ENCODE assay signal across 27 mouse cellular contexts in genomic region chr13:4172978-4173377, GRCm38 (mm10). TPM values are rescaled to one million over a fixed set of nuclear protein-coding genes. Genes with fewer than 3 reads are reported as not detected.
DNase-seq lines count a peak whose midpoint lies in the region; ATAC-seq and TF ChIP-seq lines count a peak whose summit lies in the region.
"Had no signal": no experiment of that assay in that cellular context is flagged by ENCODE, and none has a peak within 500 bp of the region (broad histone marks: within the 10 kb centered on the region; RNA-seq: fewer than 3 reads in every experiment).

No protein-coding gene starts in this region.

- no peak for TF ChIP-seq CTCF in intestine, postnatal 0 days (IDR thresholded peaks at IDR 0.05; ENCODE audit: low read depth)
- TF ChIP-seq CTCF in lung, embryonic 14.5 days (IDR thresholded peaks at IDR 0.05; ENCODE audit: low read depth): no peak

- H3K9ac ChIP-seq in intestine, embryonic 14.5 days (ENCODE audit: low read length): no peak overlapping the region
- H3K9ac ChIP-seq in intestine, postnatal 0 days (ENCODE audit: low read depth, low read length): no peak overlapping the region
- no peak overlapping the region for H3K9ac ChIP-seq in kidney, embryonic 15.5 days
- no peak overlapping the region for H3K9ac ChIP-seq in lung, embryonic 14.5 days
- H3K9ac ChIP-seq: embryonic facial prominence, embryonic 12.5 days; forebrain, embryonic 12.5 days; forebrain, embryonic 15.5 days; heart, embryonic 12.5 days; heart, embryonic 15.5 days; hindbrain, embryonic 13.5 days had no signal

- H3K4me2 ChIP-seq in intestine, embryonic 14.5 days (ENCODE audit: low read length): no peak overlapping the region
- H3K4me2 ChIP-seq in intestine, postnatal 0 days (replicated peaks; ENCODE audit: low read depth): no peak overlapping the region
- no peak overlapping the region for H3K4me2 ChIP-seq in kidney, embryonic 15.5 days
- H3K4me2 ChIP-seq in lung, embryonic 14.5 days: no peak overlapping the region
- H3K4me2 ChIP-seq: embryonic facial prominence, embryonic 12.5 days; forebrain, embryonic 12.5 days; forebrain, embryonic 15.5 days; heart, embryonic 12.5 days; heart, embryonic 15.5 days; hindbrain, embryonic 13.5 days had no signal

- ATAC-seq in intestine, embryonic 14.5 days (replicated peaks; ENCODE audit: low FRiP score, low TSS enrichment, low read depth): peak; percentile 60; the same call in 1 of the 2 replicates
- no peak for ATAC-seq in intestine, postnatal 0 days
- ATAC-seq in kidney, embryonic 15.5 days (replicated peaks; ENCODE audit: low FRiP score): peak; percentile 83
- peak; percentile 70; the same call in 1 of the 2 replicates for ATAC-seq in lung, embryonic 14.5 days (ENCODE audit: insufficient read depth)
- ATAC-seq: CD4-positive, CD25-positive, alpha-beta regulatory T cell, adult 4 months; forebrain, embryonic 15.5 days; hindbrain, embryonic 16.5 days had no signal

- WGBS in intestine, embryonic 14.5 days: 22% methylated on average over 2 of the region's 2 CpGs
- 27% methylated on average over 2 of the region's 2 CpGs for WGBS in intestine, postnatal 0 days
- WGBS in kidney, embryonic 15.5 days: 16% methylated on average over 2 of the region's 2 CpGs
- WGBS in lung, embryonic 14.5 days: 9% methylated on average over 2 of the region's 2 CpGs

- H3K27me3 ChIP-seq in intestine, embryonic 14.5 days (replicated peaks; ENCODE audit: control insufficient read depth, insufficient read depth, low read length): no peaks in the 10 kb centered on the region
- no peaks in the 10 kb centered on the region for H3K27me3 ChIP-seq in intestine, postnatal 0 days (replicated peaks; ENCODE audit: control insufficient read depth, insufficient read depth, low read length)
- H3K27me3 ChIP-seq in kidney, embryonic 15.5 days: no peaks in the 10 kb centered on the region
- no peaks in the 10 kb centered on the region for H3K27me3 ChIP-seq in lung, embryonic 14.5 days (ENCODE audit: insufficient read depth, low read length)
- H3K27me3 ChIP-seq: embryonic facial prominence, embryonic 12.5 days; forebrain, embryonic 12.5 days; forebrain, embryonic 15.5 days; heart, embryonic 12.5 days; heart, embryonic 15.5 days; hindbrain, embryonic 13.5 days had no signal

- no peak overlapping the region for H3K4me3 ChIP-seq in intestine, embryonic 14.5 days (ENCODE audit: low read depth, low read length)
- no peak overlapping the region for H3K4me3 ChIP-seq in intestine, postnatal 0 days (ENCODE audit: low read depth, low read length)
- no peak overlapping the region for H3K4me3 ChIP-seq in kidney, embryonic 15.5 days (replicated peaks)
- H3K4me3 ChIP-seq in lung, embryonic 14.5 days (ENCODE audit: low read depth, low read length): no peak overlapping the region
- H3K4me3 ChIP-seq: embryonic facial prominence, embryonic 12.5 days; erythroblast, embryonic 14.5 days; forebrain, embryonic 12.5 days; forebrain, embryonic 15.5 days; heart, embryonic 12.5 days; heart, embryonic 15.5 days; hindbrain, embryonic 10.5 days; hindbrain, embryonic 13.5 days had no signal

- H3K36me3 ChIP-seq in intestine, embryonic 14.5 days (ENCODE audit: control insufficient read depth, insufficient read depth, low read length): no peaks in the 10 kb centered on the region
- no peaks in the 10 kb centered on the region for H3K36me3 ChIP-seq in intestine, postnatal 0 days (ENCODE audit: control insufficient read depth, insufficient read depth)
- no peaks in the 10 kb centered on the region for H3K36me3 ChIP-seq in kidney, embryonic 15.5 days
- H3K36me3 ChIP-seq in lung, embryonic 14.5 days (ENCODE audit: insufficient read depth): no peaks in the 10 kb centered on the region
- H3K36me3 ChIP-seq: embryonic facial prominence, embryonic 12.5 days; forebrain, embryonic 12.5 days; forebrain, embryonic 15.5 days; heart, embryonic 12.5 days; heart, embryonic 15.5 days; hindbrain, embryonic 10.5 days; hindbrain, embryonic 13.5 days had no signal

- H3K9me3 ChIP-seq in intestine, embryonic 14.5 days (ENCODE audit: control insufficient read depth, low read length): no peaks in the 10 kb centered on the region
- H3K9me3 ChIP-seq in intestine, postnatal 0 days (ENCODE audit: control insufficient read depth): no peaks in the 10 kb centered on the region
- no peaks in the 10 kb centered on the region for H3K9me3 ChIP-seq in kidney, embryonic 15.5 days (replicated peaks)
- H3K9me3 ChIP-seq in lung, embryonic 14.5 days (ENCODE audit: low read depth, low read length): no peaks in the 10 kb centered on the region
- H3K9me3 ChIP-seq: embryonic facial prominence, embryonic 12.5 days; forebrain, embryonic 12.5 days; forebrain, embryonic 15.5 days; heart, embryonic 12.5 days; heart, embryonic 15.5 days; hindbrain, embryonic 10.5 days; hindbrain, embryonic 13.5 days had no signal

- no peak for DNase-seq in intestine, embryonic 14.5 days (ENCODE audit: low spot score)
- no peak for DNase-seq in kidney, adult 11 months
- peak; percentile 66 for DNase-seq in lung, embryonic 14.5 days
- DNase-seq in lung, postnatal 4 days: no peak
- DNase-seq: adrenal gland, adult 2 months; adrenal gland, postnatal 14 days; cerebellum, adult 11 months; cerebellum, adult 2 months; cerebellum, adult 9-11 months; cerebellum, postnatal 25 days; gastrocnemius, postnatal 25 days; heart, adult 18-20 months; heart, postnatal 10 days; heart, postnatal 36 days had no signal

- H3K4me1 ChIP-seq in intestine, embryonic 14.5 days (replicated peaks; ENCODE audit: control insufficient read depth, insufficient read depth, low read length): no peaks in the 10 kb centered on the region
- no peaks in the 10 kb centered on the region for H3K4me1 ChIP-seq in intestine, postnatal 0 days (replicated peaks; ENCODE audit: control insufficient read depth, insufficient read depth, low read length)
- no peaks in the 10 kb centered on the region for H3K4me1 ChIP-seq in kidney, embryonic 15.5 days
- H3K4me1 ChIP-seq in lung, embryonic 14.5 days (ENCODE audit: insufficient read depth): no peaks in the 10 kb centered on the region
- H3K4me1 ChIP-seq: embryonic facial prominence, embryonic 12.5 days; forebrain, embryonic 12.5 days; forebrain, embryonic 15.5 days; hindbrain, embryonic 10.5 days; hindbrain, embryonic 13.5 days had no signal

- H3K27ac ChIP-seq in intestine, embryonic 14.5 days (ENCODE audit: low read depth): no peak overlapping the region
- H3K27ac ChIP-seq in intestine, postnatal 0 days (ENCODE audit: low read depth, low read length): no peak overlapping the region
- H3K27ac ChIP-seq in kidney, embryonic 15.5 days: no peak overlapping the region
- no peak overlapping the region for H3K27ac ChIP-seq in lung, embryonic 14.5 days (ENCODE audit: low read depth)
- H3K27ac ChIP-seq: embryonic facial prominence, embryonic 12.5 days; forebrain, embryonic 12.5 days; forebrain, embryonic 15.5 days; heart, embryonic 15.5 days; hindbrain, embryonic 10.5 days; hindbrain, embryonic 13.5 days had no signal

RNA-seq across cellular contexts. Expression of gene Akr1c13, which starts 18.0 kb away (rescaled TPM):
- 91.6 and 93.0 TPM in 2 replicates for polyA plus RNA-seq in intestine, embryonic 14.5 days (2014; fragmentation: Nextera tagmentation; extraction: Ambion mirVana)
- 458 and 493 TPM in 2 replicates for polyA plus RNA-seq in intestine, postnatal 0 days (2015; fragmentation: Nextera tagmentation; extraction: Ambion mirVana)
- polyA plus RNA-seq in kidney, embryonic 15.5 days (2015; fragmentation: Nextera tagmentation; extraction: Ambion mirVana): 5.9 and 6.5 TPM in 2 replicates
- polyA plus RNA-seq in lung, embryonic 14.5 days (2014; fragmentation: Nextera tagmentation; extraction: Ambion mirVana): 3.8 and 4.4 TPM in 2 replicates
- polyA plus RNA-seq: erythroblast, embryonic 14.5 days had no signal

RNA-seq across cellular contexts. Expression of gene Akr1c18, which starts 22.5 kb away (rescaled TPM):
- 0.35 and 0.86 TPM in 2 replicates for polyA plus RNA-seq in intestine, embryonic 14.5 days (2014; fragmentation: Nextera tagmentation; extraction: Ambion mirVana)
- 0.18 and 0.38 TPM in 2 replicates for polyA plus RNA-seq in intestine, postnatal 0 days (2015; fragmentation: Nextera tagmentation; extraction: Ambion mirVana)
- polyA plus RNA-seq in kidney, embryonic 15.5 days (2015; fragmentation: Nextera tagmentation; extraction: Ambion mirVana): 1.7 and 2.9 TPM in 2 replicates
- 0.22 and 0.57 TPM in 2 replicates for polyA plus RNA-seq in lung, embryonic 14.5 days (2014; fragmentation: Nextera tagmentation; extraction: Ambion mirVana)
- polyA plus RNA-seq: C2C12; cerebellum, adult 2 months; embryonic facial prominence, embryonic 12.5 days; erythroblast, embryonic 14.5 days; forebrain, embryonic 12.5 days; forebrain, embryonic 15.5 days; heart, embryonic 12.5 days; hindbrain, embryonic 10.5 days; hindbrain, embryonic 13.5 days; hindbrain, embryonic 16.5 days had no signal

RNA-seq across cellular contexts. Expression of gene Akr1c19, which starts 55.5 kb away (rescaled TPM):
- polyA plus RNA-seq in intestine, embryonic 14.5 days (2014; fragmentation: Nextera tagmentation; extraction: Ambion mirVana): 193 and 217 TPM in 2 replicates
- 936 and 1,023 TPM in 2 replicates for polyA plus RNA-seq in intestine, postnatal 0 days (2015; fragmentation: Nextera tagmentation; extraction: Ambion mirVana)
- polyA plus RNA-seq in kidney, embryonic 15.5 days (2015; fragmentation: Nextera tagmentation; extraction: Ambion mirVana): 33.4 and 34.6 TPM in 2 replicates
- polyA plus RNA-seq in lung, embryonic 14.5 days (2014; fragmentation: Nextera tagmentation; extraction: Ambion mirVana): 10.6 and 13.3 TPM in 2 replicates
- polyA plus RNA-seq: adrenal gland, adult 2 months; C2C12; CD4-positive, CD25-positive, alpha-beta regulatory T cell, adult 4 months; cerebellum, adult 2 months had no signal

Comparison
In these comparisons a context has a peak if more than half of its experiments do, and no peak if none do; other contexts are left out.
1. RNA of gene Akr1c13, which starts 18.0 kb away (polyA plus RNA-seq): 458 to 493 TPM in intestine, postnatal 0 days and 91.6 to 93.0 TPM in intestine, embryonic 14.5 days; 5.9 to 6.5 TPM in kidney, embryonic 15.5 days and 3.8 to 4.4 TPM in lung, embryonic 14.5 days; every median in the first group is over 10 times any median in the second.